Mouse (Mus musculus) spleen, embryonic (tissue): ENCODE results near the gene Cldn9.

Source experiments
- CTCF ChIA-PET: fragments of 350-600 bp; sonication (Branson Sonifier 250); formaldehyde crosslinking; loops from one replicate; lab custom pipeline; 2022; lab: Charles Lee

Cldn9 gene

DNA sequence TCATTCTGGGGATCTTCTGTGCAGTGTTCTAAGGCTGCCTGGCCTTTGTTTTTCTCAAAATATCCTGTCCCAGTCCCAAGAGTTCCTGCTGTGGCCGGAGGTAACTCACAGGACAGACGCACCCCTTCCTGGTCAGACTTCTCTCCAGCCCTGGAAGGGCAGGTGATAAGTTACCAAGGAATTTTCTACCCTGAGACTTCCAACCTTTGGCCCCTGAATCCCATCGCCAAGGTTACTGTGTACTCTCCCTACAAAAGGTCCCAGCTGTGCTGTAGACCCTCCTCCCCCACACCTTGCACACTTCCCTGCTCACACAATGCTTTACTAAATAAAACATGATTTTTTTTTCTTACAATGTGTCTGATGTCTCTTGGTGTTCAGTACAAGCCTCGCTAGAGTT lies 1.7 kb downstream of the Cldn9 start:
- CTCF ChIA-PET, result interaction anchor here (1.1 kb wide), 1 partner anchor 22 kb away, joined by 4 read pairs; no protein-coding TSS in a partner anchor

DNA sequence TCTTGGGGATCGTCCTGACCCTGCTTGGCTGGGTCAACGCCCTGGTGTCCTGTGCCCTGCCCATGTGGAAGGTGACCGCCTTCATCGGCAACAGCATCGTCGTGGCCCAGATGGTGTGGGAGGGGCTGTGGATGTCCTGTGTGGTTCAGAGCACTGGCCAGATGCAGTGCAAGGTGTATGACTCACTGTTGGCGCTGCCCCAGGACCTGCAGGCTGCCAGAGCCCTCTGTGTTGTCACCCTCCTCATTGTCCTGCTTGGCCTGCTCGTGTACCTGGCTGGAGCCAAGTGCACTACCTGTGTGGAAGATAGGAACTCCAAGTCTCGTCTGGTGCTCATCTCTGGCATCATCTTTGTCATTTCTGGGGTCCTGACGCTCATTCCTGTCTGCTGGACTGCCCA lies 2.7 kb downstream of the Cldn9 start:
- CTCF ChIA-PET, result no interaction called here

DNA sequence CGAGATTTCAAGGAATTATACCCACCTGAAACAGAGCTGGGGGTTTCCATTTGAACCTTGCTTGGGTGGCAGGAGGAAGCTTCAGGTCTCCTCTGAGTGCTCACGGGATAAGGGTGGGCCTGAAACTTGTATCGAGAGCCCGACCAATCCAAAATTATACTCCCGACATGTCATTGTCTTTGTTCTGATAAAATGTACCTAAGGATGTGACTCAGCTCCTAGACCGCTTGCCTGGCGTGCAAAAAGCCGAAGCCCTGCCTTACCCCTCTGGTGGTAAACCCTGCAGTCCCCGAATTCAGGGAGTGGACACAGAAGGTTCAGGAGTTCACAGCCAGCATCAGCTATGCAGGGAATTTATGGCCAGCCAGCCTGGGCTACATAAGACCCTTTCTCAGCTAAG lies 3.5 kb downstream of the Cldn9 start:
- CTCF ChIA-PET, result no interaction called here

DNA sequence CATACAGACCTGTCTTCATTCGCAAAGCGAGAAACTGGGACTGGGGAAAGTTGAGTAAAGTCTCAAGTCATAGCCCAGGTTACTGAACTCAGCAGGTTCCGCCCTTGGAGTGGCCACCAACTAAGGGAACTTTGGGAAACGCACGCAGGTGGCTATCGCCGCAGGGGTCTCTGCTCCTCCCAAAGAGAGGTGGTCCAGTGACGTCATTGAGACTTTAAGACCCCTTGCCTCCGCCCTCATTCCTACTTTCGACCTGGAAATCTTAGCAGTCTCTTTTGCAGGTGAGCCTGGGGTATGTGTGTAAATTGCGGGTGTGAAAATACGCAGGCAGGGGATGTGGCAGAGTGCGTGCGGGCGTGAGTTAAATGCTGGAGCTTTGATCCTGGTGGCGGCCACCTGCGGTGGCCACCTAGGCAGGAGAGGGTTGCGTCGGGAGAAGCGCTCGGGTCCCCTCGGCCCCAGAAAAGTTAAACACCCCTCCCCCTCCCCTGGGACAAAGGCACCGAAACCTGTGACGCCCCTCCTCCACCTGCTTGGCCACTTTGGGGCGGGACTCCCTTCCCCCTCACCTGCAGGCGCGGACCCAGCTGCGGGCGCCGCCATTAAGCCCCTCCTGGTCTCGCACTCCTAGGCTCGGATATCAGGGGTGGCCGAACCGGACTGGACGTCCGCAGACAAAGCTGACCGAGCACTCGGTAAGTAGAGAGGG lies 4.5 kb downstream of the Cldn9 start, which contains the start of gene Cldn6:
Cldn6 (plus strand) TSS at position 123 of the 709 bp plus-strand sequence.
- CTCF ChIA-PET, result no interaction called here

DNA sequence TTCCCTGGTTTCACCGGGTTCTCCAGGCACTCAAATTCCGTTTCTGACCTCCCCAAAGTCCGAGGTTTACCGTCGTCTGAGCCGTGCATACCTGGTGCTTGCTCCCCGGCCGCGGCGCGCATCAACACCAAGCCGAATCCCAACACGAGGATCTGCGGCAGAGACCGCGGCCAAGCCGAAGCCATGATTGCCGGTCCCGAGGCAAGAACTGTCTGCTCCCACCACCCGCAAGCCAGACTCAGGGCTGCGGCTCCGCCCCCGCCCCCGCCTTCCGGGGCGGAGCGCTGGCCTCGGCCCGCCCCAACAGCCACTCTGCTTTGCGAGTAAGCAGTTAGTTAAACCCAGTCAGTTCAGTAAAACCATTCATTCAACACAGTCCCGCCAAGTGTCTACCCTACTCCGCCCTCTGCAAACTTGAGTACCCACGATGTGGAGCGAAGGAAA lies 6.6 kb downstream of the Cldn9 start, which contains the start of gene Tnfrsf12a:
Tnfrsf12a (minus strand) TSS at position 233 of the 444 bp plus-strand sequence.
- CTCF ChIA-PET, result no interaction called here

DNA sequence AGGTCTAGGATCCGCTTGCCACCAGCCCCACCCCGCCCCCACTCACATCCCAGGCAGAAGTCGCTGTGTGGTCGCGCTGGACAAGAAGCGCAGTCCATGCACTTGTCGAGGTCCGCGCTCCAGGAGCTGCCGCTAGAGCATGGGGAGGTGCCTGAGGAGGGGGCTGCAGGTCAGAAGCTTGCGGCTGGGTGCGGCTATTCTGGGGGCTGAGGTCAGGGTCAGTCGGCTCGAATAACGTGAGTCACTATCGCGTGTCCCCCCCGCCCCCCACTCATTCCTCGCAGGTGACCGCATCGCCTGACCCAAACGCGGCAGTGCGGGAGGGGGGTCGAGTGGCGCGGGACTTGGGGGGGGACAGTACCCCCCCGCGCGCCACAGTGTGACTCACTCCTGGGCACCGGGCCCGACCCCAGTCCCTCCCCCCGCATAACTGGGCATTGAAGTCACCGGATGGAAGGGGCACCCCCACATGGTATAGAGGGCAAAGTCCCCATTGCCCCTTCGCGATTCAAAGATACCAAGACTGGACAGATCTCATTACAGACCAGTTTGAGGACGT lies 7.3 kb downstream of the Cldn9 start:
- CTCF ChIA-PET, result no interaction called here

DNA sequence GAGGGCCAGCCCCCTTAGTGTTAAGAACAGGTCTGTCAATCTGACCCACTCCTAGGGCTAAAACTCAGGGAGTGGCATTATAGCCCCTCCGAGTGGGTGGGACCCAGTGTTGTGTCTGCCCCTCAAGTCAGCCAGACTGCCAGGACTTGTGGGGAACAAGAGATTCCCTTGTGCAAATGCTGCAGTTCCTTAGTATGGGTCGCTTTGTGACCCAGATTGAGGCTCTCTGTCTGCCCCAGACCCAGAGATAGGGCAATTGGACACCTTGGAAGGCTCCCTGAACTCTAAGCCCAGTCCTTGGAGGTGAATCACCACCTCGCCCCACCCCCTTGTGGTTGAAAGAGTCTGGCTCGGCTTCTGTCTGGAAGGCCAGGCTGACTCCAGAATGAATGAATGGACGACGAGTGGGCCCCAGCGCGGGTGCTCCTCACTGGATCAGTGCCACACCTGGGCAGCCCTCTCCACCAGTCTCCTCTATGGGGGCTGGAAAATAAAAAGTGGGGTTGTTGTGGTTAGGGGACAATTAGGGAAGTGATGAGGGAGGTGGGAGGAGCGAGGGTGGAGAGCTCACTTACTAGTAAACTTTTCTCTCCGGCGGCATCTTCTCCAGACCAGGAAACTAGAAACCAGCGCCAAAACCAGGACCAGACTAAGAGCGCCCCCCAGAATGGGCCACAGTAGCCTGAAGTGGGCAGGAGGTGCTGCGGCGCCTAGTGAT lies 8.1 kb downstream of the Cldn9 start:
- CTCF ChIA-PET, result no interaction called here

DNA sequence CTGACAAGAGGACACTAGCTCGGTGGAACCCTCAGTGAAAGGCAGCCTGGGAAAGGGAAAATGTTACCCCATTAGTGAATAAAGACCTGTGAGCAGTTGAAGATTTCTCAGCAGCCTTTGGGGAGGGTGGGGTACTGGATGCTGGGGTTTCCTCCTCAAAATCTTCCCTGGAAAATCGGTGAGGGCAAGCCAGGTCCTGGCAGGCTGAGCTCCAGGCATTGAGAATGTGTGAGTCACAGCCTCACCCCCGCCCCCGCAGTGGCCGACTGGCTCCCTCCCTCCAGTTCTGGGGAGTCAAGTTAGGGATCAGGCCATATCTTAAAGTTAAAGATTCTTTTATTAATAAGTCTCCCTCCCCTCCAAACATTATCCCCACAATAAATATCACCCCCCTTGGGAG lies 8.7 kb downstream of the Cldn9 start:
- CTCF ChIA-PET, result no interaction called here

DNA sequence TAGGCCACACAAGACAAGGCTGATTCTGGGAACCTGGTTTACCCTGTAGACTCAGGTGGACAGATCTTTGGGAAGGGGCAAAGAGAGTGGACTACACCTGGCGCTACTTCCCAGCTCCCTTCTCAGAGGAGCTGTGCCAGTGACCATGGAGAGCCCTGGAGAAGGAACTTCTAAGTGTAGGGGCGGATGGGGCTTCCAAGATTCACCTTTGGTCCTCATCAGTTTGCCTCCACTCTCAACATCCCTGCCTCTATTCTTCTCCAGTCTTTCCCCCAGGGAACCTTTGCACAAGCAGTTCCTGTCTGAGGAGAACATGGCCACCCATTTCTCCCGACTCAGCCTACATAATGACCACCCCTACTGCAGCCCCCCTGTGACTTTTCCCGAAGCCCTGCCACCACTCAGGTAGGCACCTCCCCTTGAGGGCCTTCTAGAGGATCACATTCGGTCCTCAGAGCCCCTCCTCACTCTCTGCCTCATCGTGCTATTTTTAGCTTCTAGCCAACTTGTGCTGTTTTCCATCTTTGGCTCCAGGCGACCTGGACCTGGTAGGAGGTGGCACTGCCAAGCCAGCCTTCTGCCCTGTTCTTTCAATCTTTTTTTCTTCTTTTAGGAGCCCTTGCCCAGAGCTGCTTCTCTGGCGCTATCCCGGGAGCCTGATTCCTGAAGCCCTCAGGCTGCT lies 9.4 kb downstream of the Cldn9 start:
- CTCF ChIA-PET, result no interaction called here

DNA sequence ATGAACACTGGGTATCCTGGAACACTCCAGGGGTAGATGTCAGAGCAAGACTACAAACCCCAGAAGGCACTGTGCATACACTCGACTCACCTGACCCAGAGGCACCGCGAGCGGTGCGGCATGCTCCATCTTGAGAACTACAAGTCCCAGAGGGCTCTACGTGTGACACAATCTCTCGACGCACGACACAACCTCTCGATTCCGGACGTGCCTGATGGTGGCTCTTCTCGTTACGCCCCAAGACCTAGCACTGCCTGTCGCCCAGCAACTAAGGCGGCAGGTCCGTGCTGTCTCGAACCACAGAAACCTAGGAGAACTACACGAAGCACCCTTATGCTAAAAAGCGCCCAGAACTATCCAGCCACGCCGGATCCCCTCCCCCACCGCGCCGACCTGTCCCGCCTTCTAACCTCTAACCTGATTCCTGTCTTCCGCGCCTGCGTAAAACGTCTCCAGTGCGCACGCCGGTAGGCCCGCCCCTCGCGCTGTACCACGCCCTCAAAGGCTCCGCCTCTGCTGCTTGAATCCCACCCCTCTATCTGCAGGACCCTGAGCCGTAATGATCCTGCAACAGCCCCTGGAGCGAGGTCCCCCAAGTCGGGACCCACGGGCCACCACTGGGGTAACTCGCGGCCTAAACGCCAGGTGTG lies 10.3 kb downstream of the Cldn9 start, which contains the start of the genes Hcfc1r1 and Thoc6:
Hcfc1r1 (plus strand) TSS at position 173 of the 650 bp plus-strand sequence.
Thoc6 (minus strand) TSS at position 459 of the 650 bp plus-strand sequence.
- CTCF ChIA-PET, result no interaction called here

DNA sequence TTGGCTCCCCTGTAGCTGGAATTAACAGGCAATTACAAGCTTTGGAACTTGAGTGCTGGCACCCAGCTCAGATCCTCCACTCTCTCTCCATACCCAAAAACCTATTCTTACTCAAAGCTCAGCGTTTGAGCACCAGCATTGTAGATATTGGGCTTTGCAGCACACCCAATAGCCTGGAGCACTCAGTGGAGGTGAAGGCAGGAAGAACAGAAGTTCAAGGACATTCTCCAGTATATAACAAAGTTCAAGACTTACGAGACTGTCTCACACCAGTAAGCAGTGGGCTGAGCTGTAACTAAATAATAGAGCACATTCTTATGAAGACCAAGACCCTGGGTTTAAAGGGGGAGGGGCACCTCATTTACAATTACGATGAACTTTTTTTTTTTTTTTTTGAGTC lies 11.1 kb downstream of the Cldn9 start:
- CTCF ChIA-PET, result interaction anchor here (0.6 to 0.7 kb wide), 2 partner anchors 33 to 1806 kb away, joined by 7 to 9 read pairs; no protein-coding TSS in a partner anchor

DNA sequence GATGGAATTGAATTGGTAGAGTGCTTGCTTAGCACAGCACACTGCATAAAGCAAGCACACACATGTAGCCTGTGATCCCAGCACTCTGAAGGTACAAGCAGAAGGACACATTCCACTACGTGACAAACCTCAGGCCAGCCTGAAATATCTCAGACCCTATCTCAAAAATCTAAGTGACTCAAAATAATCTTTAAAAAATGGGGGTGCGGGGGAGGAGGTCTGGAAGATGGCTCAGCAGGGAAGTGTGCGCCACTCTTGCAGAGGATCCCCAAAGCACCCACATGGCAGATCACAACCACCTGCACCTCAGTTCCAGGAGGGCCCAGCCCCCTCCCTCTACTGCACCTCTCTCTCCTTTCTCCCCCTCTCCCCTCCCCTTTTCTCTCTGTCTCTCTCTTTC lies 12.3 kb downstream of the Cldn9 start:
- CTCF ChIA-PET, result no interaction called here

DNA sequence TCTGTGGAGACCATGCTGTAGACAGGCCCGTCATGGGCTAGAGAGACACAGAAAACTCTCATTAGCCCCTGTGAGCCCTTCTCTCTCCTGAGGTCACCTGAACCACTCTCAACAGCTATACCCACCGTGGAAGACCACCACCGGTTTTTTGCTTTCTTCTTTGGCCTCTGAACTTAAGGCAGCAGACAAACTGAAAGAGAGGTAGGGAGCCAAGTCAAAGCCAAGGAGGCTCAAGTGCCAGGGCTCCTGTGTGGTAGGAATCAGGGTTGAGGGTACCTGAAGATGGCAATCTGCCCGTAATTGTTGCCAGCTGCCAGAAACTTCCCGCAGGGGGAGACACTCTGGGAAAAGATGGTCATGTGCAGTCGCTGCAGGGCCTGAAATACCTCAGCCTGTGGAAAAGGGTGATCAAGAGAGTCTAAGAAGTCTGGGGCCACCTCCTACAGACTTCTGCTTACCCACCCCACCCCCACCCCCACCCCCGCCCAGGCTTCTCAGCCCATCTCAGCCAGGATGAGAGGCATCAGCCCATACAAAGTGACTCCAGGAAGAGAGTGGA lies 13.2 kb downstream of the Cldn9 start:
- CTCF ChIA-PET, result interaction anchor here (0.6 kb wide), 1 partner anchor 9 kb away, joined by 4 read pairs; no protein-coding TSS in a partner anchor

DNA sequence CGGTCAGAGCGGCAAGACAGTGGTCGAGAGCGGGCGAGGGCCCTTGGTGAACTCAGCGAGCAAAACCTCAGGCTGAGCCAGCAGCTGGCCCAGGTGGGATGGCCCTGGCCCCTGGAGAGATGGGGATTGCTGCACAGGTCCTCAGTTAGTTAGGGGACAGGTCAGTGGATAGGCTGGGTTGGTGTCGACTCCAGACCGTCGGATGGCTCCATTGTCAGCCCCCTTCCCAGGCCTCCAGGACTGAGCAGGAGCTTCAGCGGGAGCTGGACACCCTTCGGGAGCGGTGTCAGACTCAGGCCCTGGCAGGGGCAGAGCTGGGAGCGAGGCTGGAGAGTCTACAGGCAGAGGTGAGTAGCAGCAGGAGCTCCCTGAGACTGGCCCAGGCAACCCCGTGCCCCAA lies 18.3 kb downstream of the Cldn9 start:
- CTCF ChIA-PET, result no interaction called here

DNA sequence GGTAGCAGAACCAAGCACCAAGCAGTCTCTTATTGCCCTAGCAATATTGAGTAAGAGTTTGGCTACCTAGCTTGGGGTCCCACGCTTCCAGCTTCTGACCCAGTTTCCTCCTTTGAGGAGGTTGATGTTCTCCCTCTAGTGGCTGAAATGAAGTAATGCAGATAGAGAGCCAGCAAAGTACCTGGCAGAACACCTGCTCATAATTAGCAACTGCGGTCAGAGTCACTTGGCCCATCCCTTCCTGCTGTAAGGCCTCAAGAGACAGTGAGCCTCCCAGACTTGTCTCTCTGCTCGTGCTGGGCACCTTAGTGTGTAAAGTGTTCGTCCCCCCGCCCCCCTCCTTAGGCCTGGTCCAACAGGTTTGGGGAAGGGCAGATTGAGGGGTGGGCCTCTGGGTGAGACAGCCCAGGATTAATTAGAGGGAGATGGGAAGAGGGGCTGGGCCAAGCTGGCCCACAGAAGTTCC lies 19.2 kb downstream of the Cldn9 start:
- CTCF ChIA-PET, result interaction anchor here (0.6 to 0.7 kb wide), 2 partner anchors 64 to 68 kb away, joined by 3 read pairs; no protein-coding TSS in a partner anchor

DNA sequence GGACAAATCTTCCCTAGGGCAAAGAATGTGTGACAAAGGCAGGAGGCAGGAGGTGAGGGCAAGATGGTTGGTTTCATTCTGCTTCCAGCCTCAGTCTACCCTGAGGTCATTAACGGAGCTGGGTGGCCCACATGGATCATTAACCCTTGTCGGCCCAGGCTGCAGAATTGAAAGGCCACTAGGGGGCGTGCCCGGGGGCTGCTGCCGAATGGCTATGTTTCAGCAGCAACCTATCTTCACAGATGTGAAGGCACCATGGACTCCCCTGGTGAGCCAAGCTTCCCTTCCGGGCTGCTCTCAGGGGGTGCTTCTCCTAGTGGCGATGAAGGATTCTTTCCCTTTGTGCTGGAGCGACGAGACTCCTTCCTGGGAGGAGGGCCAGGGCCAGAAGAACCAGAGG lies 22.3 kb downstream of the Cldn9 start:
- CTCF ChIA-PET, result interaction anchor here (0.5 to 1.4 kb wide), 4 partner anchors 9 to 164 kb away, joined by 3 to 7 read pairs (median 4); no protein-coding TSS in a partner anchor

DNA sequence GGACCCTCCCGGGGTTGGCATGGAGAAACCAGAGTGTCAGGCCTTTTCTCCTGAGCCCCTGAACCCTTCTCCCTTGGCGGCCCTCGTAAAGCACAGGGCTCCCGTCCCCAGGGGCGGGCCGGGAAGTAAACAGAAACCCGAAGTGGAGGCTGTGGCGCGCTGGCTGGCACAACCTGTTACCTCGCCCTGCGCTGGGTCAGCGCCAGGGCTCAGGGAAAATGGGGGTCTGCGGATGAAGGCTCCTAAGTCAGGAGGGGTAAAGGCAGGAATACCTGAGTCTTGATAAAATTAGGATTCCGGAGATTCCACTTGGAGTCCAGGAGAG lies 23.0 kb downstream of the Cldn9 start:
- CTCF ChIA-PET, result interaction anchor here (0.6 to 1.4 kb wide), 3 partner anchors 8 to 165 kb away, joined by 3 to 7 read pairs (median 5); no protein-coding TSS in a partner anchor

DNA sequence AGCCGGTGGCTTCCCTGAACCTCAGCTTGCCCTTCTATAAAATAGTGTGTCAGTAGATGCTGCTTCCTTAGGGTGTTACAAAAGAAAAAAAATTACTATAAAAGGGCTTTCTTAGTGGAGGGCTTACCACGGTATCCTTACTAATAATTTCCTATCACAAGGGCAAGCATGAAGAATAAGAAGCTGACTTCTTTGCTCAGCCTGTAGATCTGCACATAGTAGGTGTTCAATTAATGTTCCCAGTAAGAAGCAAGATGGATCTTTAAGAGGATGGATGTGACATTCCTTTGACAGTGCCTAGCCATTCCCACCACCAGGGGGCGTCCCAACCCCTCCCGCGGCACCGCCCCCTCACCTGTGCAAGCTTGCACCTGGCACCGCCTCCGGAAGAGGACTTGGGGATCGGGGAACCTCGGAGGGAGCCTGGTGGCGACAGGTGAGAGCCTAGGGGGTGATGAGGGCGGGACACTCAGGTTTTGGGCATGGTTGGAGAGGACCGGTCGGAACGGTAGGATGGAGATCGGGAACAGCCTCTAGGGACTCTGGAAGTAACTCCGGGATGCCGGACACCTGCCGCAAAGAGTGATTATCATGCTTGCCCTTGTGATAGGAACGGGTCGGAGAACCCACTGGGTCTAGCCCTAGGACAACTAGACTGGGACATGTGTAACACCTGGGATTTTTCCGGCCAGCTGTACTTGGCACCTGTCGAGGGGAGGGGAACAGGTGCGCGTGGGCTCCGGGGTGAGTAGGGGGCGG lies 23.5 kb downstream of the Cldn9 start, which contains the start of gene Bicdl2:
Bicdl2 (plus strand) TSS at position 390 of the 759 bp plus-strand sequence.
- CTCF ChIA-PET, result interaction anchor here (0.9 to 1.4 kb wide), 2 partner anchors 9 to 40 kb away, joined by 3 to 5 read pairs; no protein-coding TSS in a partner anchor

DNA sequence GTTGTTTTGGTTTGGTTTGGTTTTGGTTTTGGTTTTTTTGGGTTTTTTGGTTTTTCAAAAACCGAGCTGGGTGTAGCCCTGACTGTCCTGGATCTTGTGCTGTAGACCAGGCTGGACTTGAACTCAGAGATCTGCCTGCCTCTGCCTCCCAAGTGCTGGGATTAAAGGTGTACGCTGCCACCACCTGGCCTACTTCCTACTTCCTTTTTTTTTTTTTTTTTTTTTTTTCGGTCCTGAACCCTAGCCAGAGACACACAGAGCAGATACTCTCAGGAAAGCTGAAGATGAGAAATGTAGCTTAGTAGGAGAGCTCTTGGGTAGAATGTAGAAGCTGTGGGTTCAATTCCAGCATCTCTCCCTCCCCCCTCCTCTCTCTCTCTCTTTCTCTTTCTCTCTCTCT lies 25.4 kb downstream of the Cldn9 start:
- CTCF ChIA-PET, result interaction anchor here (0.7 kb wide), 4 partner anchors 9 to 449 kb away, joined by 4 to 13 read pairs (median 6); no protein-coding TSS in a partner anchor
